19 mouse cellular contexts compared by ENCODE assay signal in the genomic region with DNA sequence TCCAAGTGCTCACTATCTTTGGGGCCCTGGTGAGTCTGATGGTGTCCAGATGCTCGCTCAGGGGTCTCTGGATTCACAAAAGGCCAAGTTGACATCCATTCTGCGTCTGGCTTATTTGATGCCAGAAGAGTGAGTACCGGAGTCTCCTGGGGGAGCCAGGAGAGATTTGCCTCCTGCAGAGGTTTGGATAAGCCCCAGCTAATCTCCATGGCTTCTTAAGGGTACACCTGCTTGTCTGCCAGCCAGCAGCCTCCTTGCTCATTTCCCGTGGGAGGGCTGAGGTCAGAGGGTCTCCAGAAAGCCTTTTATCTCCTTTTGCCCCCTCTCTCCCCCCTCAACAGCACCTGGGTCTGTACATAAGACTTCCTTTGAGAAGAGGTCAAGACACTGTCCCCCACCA.
DNase-seq lines count a peak whose midpoint lies in the region; ATAC-seq lines count a peak whose summit lies in the region.
"Had no signal": no experiment of that assay in that cellular context is flagged by ENCODE, and none has a peak within 500 bp of the region (broad histone marks: within the 10 kb centered on the region; RNA-seq: fewer than 3 reads in every experiment).

No protein-coding gene starts in this region.

- H3K36me3 ChIP-seq in hindbrain, embryonic 16.5 days (ENCODE audit: control insufficient read depth, insufficient read depth, low read length) = 0 out of 2 replicates have a peak, but pooled peaks cover 3% of the 10 kb centered on the region
- H3K36me3 ChIP-seq: limb, embryonic 13.5 days had no signal

- H3K27ac ChIP-seq in hindbrain, embryonic 16.5 days (ENCODE audit: low read depth, low read length) = 0 out of 2 replicates have a peak overlapping the region, but pooled peaks have one; percentile 4
- H3K27ac ChIP-seq: embryonic facial prominence, embryonic 15.5 days; forebrain, embryonic 13.5 days; limb, embryonic 13.5 days had no signal

- H3K27me3 ChIP-seq in hindbrain, embryonic 16.5 days (replicated peaks; ENCODE audit: control insufficient read depth, insufficient read depth, low read length) = no peaks in the 10 kb centered on the region
- H3K27me3 ChIP-seq: embryonic facial prominence, embryonic 15.5 days; forebrain, embryonic 13.5 days; limb, embryonic 13.5 days had no signal

- 0 out of 2 replicates have a peak, but pooled peaks have one; percentile 48 for ATAC-seq in hindbrain, embryonic 16.5 days
- ATAC-seq: forebrain, embryonic 13.5 days; intestine, postnatal 0 days; liver, postnatal 0 days had no signal

- no peak overlapping the region for H3K4me3 ChIP-seq in hindbrain, embryonic 16.5 days (ENCODE audit: low read length)
- H3K4me3 ChIP-seq: embryonic facial prominence, embryonic 15.5 days; forebrain, embryonic 13.5 days; limb, embryonic 13.5 days had no signal

- H3K4me1 ChIP-seq in hindbrain, embryonic 16.5 days (ENCODE audit: control insufficient read depth, insufficient read depth, low read depth, low read length) = peaks cover 7% of the 10 kb centered on the region
- H3K4me1 ChIP-seq: embryonic facial prominence, embryonic 15.5 days had no signal

- no peak overlapping the region for H3K4me2 ChIP-seq in hindbrain, embryonic 16.5 days (ENCODE audit: low read length)
- H3K4me2 ChIP-seq: embryonic facial prominence, embryonic 15.5 days; forebrain, embryonic 13.5 days; heart, embryonic 11.5 days; limb, embryonic 13.5 days had no signal

- peak; percentile 78 for DNase-seq in heart, adult 11 months
- DNase-seq in heart, adult 9 months (ENCODE audit: low spot score in 2 of 2) = no peak
- DNase-seq in embryo, embryonic 10 days (ENCODE audit: low spot score) = peak; percentile 56
- DNase-seq in neural tube, embryonic 10.5 days (ENCODE audit: extremely low spot score, low spot score) = peak; percentile 39
- no peak for DNase-seq in spleen, postnatal 4 days (ENCODE audit: low spot score in 2 of 2)
- no peak for DNase-seq in ovary, adult 18-20 months (ENCODE audit: low spot score)
- DNase-seq in layer of hippocampus, postnatal 25 days (ENCODE audit: extremely low spot score in 1 of 2, low spot score in 1 of 2) = no peak
- DNase-seq: cerebellum, adult 11 months; cerebellum, postnatal 25 days; kidney, postnatal 14 days; liver, postnatal 0 days; lung, postnatal 36 days; thymus, postnatal 25 days had no signal

- no peaks in the 10 kb centered on the region for H3K9me3 ChIP-seq in hindbrain, embryonic 16.5 days (ENCODE audit: control insufficient read depth, low read length)
- H3K9me3 ChIP-seq: embryonic facial prominence, embryonic 15.5 days; forebrain, embryonic 13.5 days; limb, embryonic 13.5 days had no signal

- no peak overlapping the region for H3K9ac ChIP-seq in hindbrain, embryonic 16.5 days (ENCODE audit: low read depth, low read length)
- H3K9ac ChIP-seq: embryonic facial prominence, embryonic 15.5 days; forebrain, embryonic 13.5 days; limb, embryonic 13.5 days; liver, postnatal 0 days had no signal

- WGBS in hindbrain, embryonic 16.5 days = 16% methylated on average over 4 of the region's 4 CpGs

Comparison
In these comparisons a context has a peak if more than half of its experiments do, and no peak if none do; other contexts are left out.
1. DNase-seq: peak in heart, adult 11 months (single experiment), embryo, embryonic 10 days (single experiment) and neural tube, embryonic 10.5 days (single experiment); none in heart, adult 9 months (0 of 2), spleen, postnatal 4 days (0 of 2), ovary, adult 18-20 months (single experiment) and layer of hippocampus, postnatal 25 days (0 of 2).